Mouse (Mus musculus) kidney, embryonic 15.5 days (tissue): Measurements from ENCODE around the gene Zfp747. TPM values are rescaled to one million over a fixed set of nuclear protein-coding genes. Genes with fewer than 3 reads are reported as not detected.
A peak's percentile ranks its signal among the peaks of the same experiment; 100 is the strongest.
"Not testable (repeated sequence)": the region's sequence is repeated elsewhere in the genome, so short reads cannot be mapped to it uniquely, and the experiment has no call there.

Source experiments
- ATAC-seq: fragments of 200-750 bp; cut with Nextera tagmentation; replicated peaks from 2 replicates; pipeline ENCODE4 v1.8.0; 2017; ENCODE audit warnings: moderate TSS enrichment; ENCODE audit not compliant: low FRiP score
- H3K27ac ChIP-seq: fragments of 300-500 bp; sonication (generic); 2 replicates; pipeline ENCODE4 v1.5.1; 2015; ENCODE audit warnings: mild to moderate bottlenecking, inconsistent platforms
- H3K27me3 ChIP-seq: fragments of 300-500 bp; sonication (generic); 2 replicates; pipeline ENCODE4 v1.6.1; 2015; ENCODE audit warnings: inconsistent platforms
- H3K36me3 ChIP-seq: fragments of 300-500 bp; sonication (generic); 2 replicates; pipeline ENCODE4 v1.6.1; 2015; ENCODE audit warnings: inconsistent platforms
- H3K4me1 ChIP-seq: fragments of 300-500 bp; sonication (generic); 2 replicates; pipeline ENCODE4 v1.6.1; 2015; ENCODE audit warnings: inconsistent platforms
- H3K4me2 ChIP-seq: fragments of 300-500 bp; sonication (generic); 2 replicates; pipeline ENCODE4 v1.6.1; 2015; ENCODE audit warnings: moderate library complexity, mild to moderate bottlenecking, inconsistent platforms
- H3K4me3 ChIP-seq: fragments of 300-500 bp; sonication (generic); replicated peaks from 2 replicates; pipeline ENCODE4 v1.5.1; 2015; ENCODE audit warnings: mild to moderate bottlenecking, inconsistent platforms
- H3K9ac ChIP-seq: fragments of 300-500 bp; sonication (generic); 2 replicates; pipeline ENCODE4 v1.6.1; 2015; ENCODE audit warnings: mild to moderate bottlenecking, inconsistent platforms
- H3K9me3 ChIP-seq: fragments of 300-500 bp; sonication (generic); replicated peaks from 2 replicates; pipeline ENCODE4 v1.6.1; 2016; ENCODE audit warnings: inconsistent platforms
- WGBS: fragments of 180-500 bp; shearing (Covaris S2); methylation state at CpG from one replicate; pipeline ENCODE4 v1.1.7; 2015; ENCODE audit warnings: mixed read lengths; 5-methylcytosine and 5-hydroxymethylcytosine counted together
- polyA plus RNA-seq: library from polyadenylated mRNA; unstranded; fragments of >200 nt; fragmentation: Nextera tagmentation; extraction: Ambion mirVana; gene quantifications from 2 replicates; pipeline ENCODE4 v1.2.1, GENCODE M21; 2015

The Zfp747 gene
- polyA plus RNA-seq = 8.3 and 10.7 TPM in 2 replicates

DNA sequence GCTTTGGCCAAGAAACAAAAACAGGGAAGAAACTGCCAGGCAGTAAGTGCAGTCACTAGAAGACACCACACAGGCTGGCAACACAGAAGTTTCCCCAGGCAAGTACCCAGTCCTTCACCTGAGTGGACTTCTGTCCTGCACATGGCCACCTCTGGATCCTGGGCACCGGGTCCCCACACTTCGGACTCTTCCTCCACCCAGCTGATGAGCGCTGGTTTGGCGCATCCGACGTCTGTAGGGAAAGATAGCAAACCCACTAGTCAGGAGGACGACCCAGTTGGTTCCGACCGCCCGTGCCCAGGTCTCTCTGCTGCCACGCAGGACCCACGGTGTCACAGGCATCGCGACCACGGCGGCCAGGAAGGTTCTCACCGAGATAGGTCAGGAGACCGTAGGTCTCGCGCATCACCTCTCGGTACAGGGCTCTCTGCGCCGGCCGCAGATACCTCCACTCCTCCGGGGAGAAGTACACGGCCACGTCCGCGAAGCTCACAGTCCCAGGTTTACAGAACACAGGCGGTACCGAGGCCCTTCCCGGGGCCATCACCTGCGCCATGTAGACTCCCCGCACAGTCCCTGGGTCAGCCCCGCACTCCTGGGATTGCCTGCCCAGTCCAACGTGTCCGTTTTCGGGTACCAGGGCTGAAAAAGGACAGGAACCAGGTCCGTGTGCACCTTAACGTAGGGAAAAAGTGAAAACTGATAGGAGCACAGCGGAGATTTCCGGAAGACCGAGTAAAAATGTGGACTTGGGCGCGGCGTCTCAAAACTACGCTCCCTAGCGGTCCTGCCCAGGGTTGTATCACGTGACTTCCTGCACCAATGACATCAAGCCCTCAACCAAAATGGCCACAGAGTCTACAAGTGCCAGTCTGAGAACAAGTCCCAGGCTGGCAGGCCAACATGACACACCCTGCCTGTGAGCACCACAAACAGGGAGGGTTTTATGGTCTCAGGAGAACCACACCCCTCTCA, at the start of gene Zfp747:
Gene Zfp747 (minus strand): TSS at position 780 of the 975 bp plus-strand sequence.
- H3K27me3 ChIP-seq, H3K4me1 ChIP-seq, H3K9me3 ChIP-seq: not testable (repeated sequence)
- WGBS = 2% methylated on average over 49 of the region's 49 CpGs
- Histone ChIP-seq H3K4me3 (peak within 1 kb of the TSS; percentile 70), H3K4me2 (peak within 1 kb of the TSS; percentile 73), H3K27ac (peak within 1 kb of the TSS; percentile 78), H3K36me3 (peaks cover 12% of the 10 kb centered on the region), H3K9ac (peak within 1 kb of the TSS; percentile 80)
- ATAC-seq = peak; percentile 96

DNA sequence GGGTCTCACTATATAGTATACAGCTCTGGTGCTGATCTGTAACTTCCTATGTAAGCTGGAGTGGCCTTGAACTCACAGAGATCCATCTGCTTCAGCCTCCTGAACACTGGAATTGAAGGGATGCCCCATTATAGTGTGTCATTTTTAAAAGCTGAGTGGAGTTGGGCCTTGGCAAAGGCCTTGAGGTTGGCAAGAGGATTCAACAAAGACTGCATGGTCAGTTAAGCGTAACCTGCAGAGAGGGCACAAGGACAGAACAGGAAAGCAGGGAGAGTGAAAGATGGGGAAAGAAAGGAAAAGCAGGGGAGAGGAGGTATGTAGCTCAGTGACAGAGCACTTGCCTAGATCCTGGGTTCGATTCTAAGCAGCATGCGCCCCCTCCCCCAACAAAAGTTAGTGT, 49.4 kb upstream of the Zfp747 start:
- Histone ChIP-seq H3K4me1 (peaks cover 16% of the 10 kb centered on the region), H3K9ac (no peak overlapping the region), H3K4me3 (no peak overlapping the region), H3K9me3 (no peaks in the 10 kb centered on the region), H3K27ac (no peak overlapping the region), H3K36me3 (no peaks in the 10 kb centered on the region), H3K27me3 (peaks cover 14% of the 10 kb centered on the region), H3K4me2 (no peak overlapping the region)
- 91% methylated on average over 3 of the region's 3 CpGs for WGBS
- no peak for ATAC-seq

DNA sequence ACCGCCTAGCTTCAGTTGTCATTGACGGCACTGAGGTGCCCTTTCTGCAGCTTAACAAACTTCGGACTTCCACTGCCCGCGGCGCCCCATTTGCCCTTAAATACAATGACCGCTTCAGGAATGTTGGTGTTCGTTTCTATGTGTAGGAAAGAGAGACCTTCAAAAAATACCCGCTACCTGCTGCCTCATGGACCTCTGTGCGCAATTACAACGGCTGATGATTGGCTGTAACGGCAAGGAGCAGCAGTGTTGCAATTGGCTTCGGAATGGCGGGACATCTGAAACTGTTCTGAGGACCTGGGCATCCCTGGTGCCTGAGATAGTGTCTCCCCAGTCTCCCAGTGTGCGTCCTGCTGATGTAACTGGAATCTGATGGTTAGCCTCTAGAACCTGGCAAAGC, 46.4 kb upstream of the Zfp747 start:
- Histone ChIP-seq H3K4me2 (peak overlapping the region; percentile 94), H3K27ac (no peak overlapping the region), H3K9ac (peak overlapping the region; percentile 89; the same call in 1 of the 2 replicates), H3K9me3 (no peaks in the 10 kb centered on the region), H3K27me3 (peaks cover 14% of the 10 kb centered on the region), H3K4me1 (peaks cover 16% of the 10 kb centered on the region), H3K4me3 (peak overlapping the region; percentile 85), H3K36me3 (peaks cover 26% of the 10 kb centered on the region)
- WGBS = 1% methylated on average over 15 of the region's 15 CpGs
- peak; percentile 50; the same call in 1 of the 2 replicates for ATAC-seq

DNA sequence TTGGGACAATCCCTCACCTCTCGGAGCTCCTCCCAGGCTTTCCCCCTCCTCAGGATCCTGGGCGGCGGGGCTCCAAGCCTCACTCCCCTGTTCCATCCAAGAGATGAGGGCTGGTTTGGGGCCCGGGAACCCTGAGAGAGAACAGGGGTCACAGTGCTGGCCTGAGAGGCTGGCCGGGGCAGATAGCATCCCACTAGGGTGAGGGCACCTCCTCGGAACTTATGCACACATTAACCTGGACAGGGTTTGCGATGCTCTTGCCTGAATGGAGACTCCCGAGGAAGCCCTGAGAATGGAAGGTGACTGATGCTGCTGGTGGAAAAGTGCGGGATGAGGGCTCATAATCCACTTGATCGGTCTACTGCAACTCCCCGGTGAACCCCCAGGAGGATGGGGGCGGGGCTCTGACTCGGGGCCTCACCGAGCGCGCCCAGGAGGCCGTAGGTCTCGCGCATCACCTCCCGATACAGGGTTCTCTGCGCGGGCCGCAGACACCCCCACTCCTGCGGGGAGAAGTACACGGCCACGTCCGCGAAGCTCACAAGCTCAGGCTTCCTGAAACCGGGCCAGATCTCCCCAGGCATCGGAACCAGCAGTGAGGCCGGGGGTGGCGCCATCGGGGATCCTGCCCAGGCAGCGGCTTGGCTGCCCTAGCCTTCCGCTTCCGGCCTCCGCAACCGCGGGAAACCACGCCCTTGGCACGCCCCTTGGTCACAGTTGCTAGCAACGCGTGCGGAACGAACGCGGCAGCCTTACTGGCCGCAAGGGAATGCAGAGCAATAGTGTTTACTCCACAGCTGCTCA, 45.7 kb upstream of the Zfp747 start, which contains the start of gene Zfp688:
Gene Zfp688 (minus strand): TSS at position 681 of the 804 bp plus-strand sequence.
- peak within 1 kb of the TSS; percentile 94 for H3K4me2 ChIP-seq
- ATAC-seq = peak; percentile 96
- peak within 1 kb of the TSS; percentile 85 for H3K4me3 ChIP-seq
- no peaks in the 10 kb centered on the region for H3K9me3 ChIP-seq
- peaks cover 14% of the 10 kb centered on the region for H3K27me3 ChIP-seq
- H3K9ac ChIP-seq = peak within 1 kb of the TSS; percentile 89
- peaks cover 16% of the 10 kb centered on the region for H3K4me1 ChIP-seq
- WGBS = under 1% methylated on average over 48 of the region's 48 CpGs
- peaks cover 27% of the 10 kb centered on the region for H3K36me3 ChIP-seq
- H3K27ac ChIP-seq = peak within 1 kb of the TSS; percentile 78

DNA sequence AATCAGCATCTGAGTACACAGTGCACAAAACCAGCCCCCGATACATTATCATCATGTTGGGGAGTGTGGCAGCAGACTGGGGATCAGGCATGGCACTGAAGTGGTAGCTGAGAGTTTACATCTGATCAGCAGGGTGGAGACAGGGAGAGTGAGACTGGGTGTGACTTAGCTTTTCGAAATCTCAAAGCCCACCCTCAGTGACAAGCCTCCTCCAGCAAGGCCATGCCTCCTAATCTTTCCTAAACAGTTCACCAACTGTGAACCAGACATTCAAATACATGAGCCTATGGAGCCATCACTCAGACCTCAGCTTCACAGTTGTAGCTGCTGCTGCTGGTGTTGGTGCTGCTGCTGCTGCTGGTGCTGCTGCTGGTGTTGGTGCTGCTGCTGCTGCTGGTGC, 35.6 kb upstream of the Zfp747 start:
- Histone ChIP-seq H3K4me1 (peaks cover 5% of the 10 kb centered on the region; the same call in 1 of the 2 replicates), H3K9ac (no peak overlapping the region), H3K9me3 (no peaks in the 10 kb centered on the region), H3K36me3 (no peaks in the 10 kb centered on the region), H3K27me3 (no peaks in the 10 kb centered on the region), H3K4me3 (no peak overlapping the region), H3K27ac (no peak overlapping the region), H3K4me2 (no peak overlapping the region)
- ATAC-seq = no peak
- 78% methylated on average over 2 of the region's 2 CpGs for WGBS

DNA sequence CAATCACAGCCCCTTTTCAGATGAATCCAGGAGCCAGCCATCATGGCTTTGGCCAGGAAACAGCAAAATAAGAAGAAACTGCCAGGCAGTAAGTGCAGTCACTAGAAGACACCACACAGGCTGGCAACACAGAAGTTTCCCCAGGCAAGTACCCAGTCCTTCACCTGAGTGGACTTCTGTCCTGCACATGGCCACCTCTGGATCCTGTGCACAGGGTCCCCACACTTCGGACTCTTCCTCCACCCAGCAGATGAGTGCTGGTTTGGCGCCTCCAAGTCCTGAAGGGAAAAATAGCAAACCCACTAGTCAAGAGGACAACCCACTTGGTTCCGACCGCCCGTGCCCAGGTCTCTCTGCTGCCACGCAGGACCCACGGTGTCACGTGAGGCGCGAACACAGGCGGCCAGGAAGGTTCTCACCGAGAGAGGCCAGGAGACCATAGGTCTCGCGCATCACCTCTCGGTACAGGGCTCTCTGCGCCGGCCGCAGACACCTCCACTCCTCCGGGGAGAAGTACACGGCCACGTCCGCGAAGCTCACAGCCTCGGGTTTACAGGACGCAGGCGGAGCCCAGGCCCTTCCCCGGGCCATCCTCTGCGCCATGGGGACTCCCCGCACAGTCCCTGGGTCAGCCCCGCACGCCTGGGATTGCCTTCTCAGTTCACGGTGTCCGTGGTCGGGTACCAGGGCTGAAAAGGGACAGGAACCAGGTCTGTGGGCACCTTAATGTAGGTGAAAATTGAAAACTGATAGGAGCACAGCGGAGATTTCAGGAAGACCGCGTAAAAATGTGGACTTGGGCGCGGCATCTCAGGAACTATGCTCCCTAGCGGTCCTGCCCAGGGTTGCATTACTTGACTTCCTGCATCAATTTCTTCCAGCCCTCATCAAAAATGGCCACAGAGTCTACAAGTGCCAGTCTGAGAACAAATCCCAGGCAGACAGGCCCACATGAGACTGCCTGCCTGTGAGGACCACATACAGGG, 30.4 kb upstream of the Zfp747 start, which contains the start of gene Zfp764:
Gene Zfp764 (minus strand): TSS at position 821 of the 986 bp plus-strand sequence.
- not testable (repeated sequence) for H3K36me3 ChIP-seq, H3K27me3 ChIP-seq, H3K9me3 ChIP-seq
- H3K4me1 ChIP-seq = peaks cover 12% of the 10 kb centered on the region
- peak within 1 kb of the TSS; percentile 56 for H3K4me3 ChIP-seq
- peak within 1 kb of the TSS; percentile 91 for H3K4me2 ChIP-seq
- peak within 1 kb of the TSS; percentile 73 for H3K27ac ChIP-seq
- peak within 1 kb of the TSS; percentile 63 for H3K9ac ChIP-seq
- 5% methylated on average over 40 of the region's 40 CpGs for WGBS
- ATAC-seq = peak; percentile 86

DNA sequence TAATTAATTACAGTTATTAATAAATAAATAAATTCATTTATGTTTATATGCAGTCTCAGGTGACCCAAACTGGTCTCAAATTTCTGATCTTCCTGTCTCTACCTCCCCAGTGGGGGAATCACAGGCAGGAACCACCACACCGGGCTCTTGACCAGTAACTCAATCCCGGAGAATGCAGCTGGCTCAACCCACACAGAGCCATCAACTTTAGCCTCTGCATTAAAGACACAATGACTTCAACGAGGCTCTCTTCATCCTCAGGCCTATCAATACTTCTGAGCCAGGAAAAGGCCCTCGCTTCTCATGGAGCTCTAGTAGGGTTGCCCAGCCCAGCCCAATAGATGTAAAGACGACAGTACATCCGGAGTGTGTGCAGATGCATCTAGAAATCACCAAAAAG, 28.3 kb upstream of the Zfp747 start:
- H3K36me3 ChIP-seq, H3K4me3 ChIP-seq, H3K27ac ChIP-seq, ATAC-seq, H3K9me3 ChIP-seq, H3K9ac ChIP-seq, H3K4me2 ChIP-seq, H3K27me3 ChIP-seq: not testable (repeated sequence)
- WGBS = 79% methylated on average over 6 of the region's 6 CpGs
- H3K4me1 ChIP-seq = peaks cover 12% of the 10 kb centered on the region

DNA sequence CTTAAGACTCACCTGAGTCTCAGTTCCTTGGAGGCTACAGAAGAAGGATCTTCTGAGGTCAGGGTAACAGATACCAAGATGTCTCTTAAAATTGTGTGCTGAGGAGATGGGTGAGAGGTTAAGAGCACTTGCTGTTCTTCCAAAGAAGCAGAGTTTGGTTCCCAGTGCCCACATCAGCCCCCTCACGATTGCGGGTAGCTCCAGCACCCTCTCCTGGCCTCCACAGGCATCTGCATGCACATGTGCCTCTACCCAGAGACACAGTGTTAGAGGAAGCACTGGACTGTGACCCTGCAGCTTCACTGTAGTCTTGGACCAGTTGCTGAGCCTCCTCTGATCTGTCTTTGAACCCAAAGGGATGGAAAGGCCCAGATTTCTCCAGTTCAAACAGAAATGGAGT, 27.1 kb upstream of the Zfp747 start:
- ATAC-seq = no peak
- Histone ChIP-seq H3K27ac (no peak overlapping the region), H3K27me3 (no peaks in the 10 kb centered on the region), H3K9ac (no peak overlapping the region), H3K4me2 (no peak overlapping the region), H3K4me3 (no peak overlapping the region), H3K4me1 (peaks cover 12% of the 10 kb centered on the region), H3K9me3 (0 out of 2 replicates have a peak, but pooled peaks cover 5% of the 10 kb centered on the region), H3K36me3 (peaks cover 10% of the 10 kb centered on the region)
- whole genome bisulfite sequencing = 65% methylated on average over 2 of the region's 2 CpGs

DNA sequence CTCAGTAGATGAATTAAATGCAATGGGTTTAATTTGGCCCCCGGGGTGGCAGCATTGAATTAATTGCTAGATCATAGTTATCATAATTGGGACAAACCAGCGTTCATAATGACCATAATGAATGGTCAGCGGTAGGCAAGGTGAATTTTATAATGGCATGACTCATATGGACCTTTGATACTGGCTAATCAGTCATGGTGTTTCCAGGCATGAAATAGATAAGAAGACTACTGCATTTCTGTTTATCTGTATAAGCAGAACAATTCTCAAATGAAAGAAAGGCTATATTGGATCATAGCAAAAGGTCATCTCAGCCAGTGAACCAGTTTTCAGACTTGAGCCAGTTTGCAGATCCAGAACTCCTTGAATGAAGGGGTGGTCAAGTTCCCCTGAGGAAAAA, 24.5 kb upstream of the Zfp747 start:
- no peak for ATAC-seq
- Histone ChIP-seq H3K36me3 (peaks cover 10% of the 10 kb centered on the region), H3K27me3 (peaks cover 11% of the 10 kb centered on the region; the same call in 1 of the 2 replicates), H3K27ac (no peak overlapping the region), H3K4me3 (no peak overlapping the region), H3K4me1 (no peaks in the 10 kb centered on the region), H3K4me2 (no peak overlapping the region), H3K9ac (no peak overlapping the region), H3K9me3 (0 out of 2 replicates have a peak, but pooled peaks cover 5% of the 10 kb centered on the region)
- WGBS = 61% methylated on average over 3 of the region's 3 CpGs

DNA sequence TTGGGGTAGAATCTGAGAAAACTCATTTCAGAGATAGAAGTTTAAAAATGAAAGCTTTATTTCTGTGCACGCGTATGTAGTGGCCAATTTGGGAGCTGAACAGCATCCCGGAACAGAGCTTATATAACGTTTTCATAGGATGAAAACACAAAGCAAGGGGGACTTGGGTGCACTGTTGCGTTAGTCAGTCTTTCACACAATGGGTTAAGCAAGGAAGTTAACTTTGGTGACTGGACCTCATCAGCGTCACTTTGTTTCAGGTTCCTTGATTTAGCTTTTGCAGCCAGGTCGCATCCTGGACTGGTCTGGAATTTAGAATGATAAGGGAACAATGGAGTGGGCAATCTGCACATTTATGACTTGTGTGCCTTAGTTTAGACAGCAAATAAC, 18.1 kb upstream of the Zfp747 start:
- peaks cover 14% of the 10 kb centered on the region for H3K4me1 ChIP-seq
- ATAC-seq = no peak; the same call in 1 of the 2 replicates
- peaks cover 13% of the 10 kb centered on the region; the same call in 1 of the 2 replicates for H3K36me3 ChIP-seq
- H3K27me3 ChIP-seq = peaks cover 11% of the 10 kb centered on the region; the same call in 1 of the 2 replicates
- peak overlapping the region; percentile 73 for H3K4me3 ChIP-seq
- 13% methylated on average over 7 of the region's 7 CpGs for WGBS
- H3K9me3 ChIP-seq = no peaks in the 10 kb centered on the region
- H3K4me2 ChIP-seq = peak overlapping the region; percentile 74
- H3K9ac ChIP-seq = peak overlapping the region; percentile 41
- H3K27ac ChIP-seq = peak overlapping the region; percentile 63
